Mouse (Mus musculus): ENCODE measurements at regions not wholly inside any gene's neighbourhood (a gene's known extent, or its start where the extent isn't known, plus 50 kb on each side); places are given as distances from the start of the nearest gene placed in this dataset.
A peak's percentile ranks its signal among the peaks of the same experiment; 100 is the strongest.

DNA sequence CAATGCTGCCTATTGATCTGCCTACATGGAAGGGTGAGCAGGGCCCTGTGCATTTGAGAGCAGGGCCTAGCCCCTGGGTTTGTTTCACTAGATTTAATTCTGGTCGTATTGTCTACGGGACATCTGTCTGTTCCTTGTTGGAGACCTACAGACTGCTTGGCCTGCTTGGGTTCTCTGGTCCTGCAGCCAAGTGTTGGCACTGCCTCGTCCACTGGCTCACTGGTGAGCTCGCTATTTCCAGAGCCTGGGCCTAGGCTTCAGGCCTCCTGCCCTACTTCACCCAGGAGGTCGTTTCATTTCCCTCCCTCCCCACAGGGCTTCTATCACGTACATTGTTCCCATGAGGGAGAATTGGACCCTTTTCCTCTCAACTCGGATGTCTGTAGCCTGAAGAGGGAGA is 62.2 kb upstream of the Blcap start:
- DNase-seq = no peak

DNA sequence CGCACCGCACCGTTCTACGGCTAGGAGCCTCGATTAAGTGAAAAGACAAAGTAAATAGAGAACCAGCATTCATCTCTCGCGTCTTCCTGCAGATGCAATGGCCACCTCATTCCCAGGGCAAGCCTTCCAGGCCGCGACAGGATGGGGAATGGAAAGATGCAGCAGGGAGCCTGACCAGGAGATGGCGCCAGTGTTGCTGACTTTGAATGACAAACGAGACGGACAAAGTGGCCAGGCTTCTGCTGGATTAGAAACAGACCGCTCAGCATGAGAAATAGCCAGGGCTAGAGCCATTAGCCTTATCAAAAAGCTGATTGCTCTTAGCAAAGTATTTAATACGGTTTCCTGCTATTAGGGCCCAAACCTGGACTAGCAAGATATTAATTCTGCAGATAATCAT is 64.6 kb upstream of the Blcap start:
- DNase-seq = peak; percentile 85 to 96

DNA sequence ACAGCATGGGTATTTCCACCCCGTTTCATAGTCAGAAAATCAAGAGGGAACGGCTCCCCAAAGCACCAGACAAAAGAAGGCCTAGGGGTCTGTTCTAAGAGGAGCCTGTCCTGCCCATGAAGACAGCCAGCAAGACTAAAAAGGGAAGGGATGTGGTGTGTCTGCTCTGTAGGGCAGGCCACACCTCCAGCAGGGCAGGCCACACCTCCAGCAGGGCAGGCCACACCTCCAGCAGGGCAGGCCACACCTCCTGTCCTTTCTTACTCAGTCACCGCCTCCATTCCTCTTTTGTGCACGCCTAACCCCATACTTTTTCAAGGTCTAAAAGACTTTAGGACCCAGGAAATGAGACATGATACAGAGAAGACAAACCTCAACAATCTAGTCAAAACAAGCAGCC is 69.8 kb upstream of the Blcap start:
- DNase-seq = no peak

DNA sequence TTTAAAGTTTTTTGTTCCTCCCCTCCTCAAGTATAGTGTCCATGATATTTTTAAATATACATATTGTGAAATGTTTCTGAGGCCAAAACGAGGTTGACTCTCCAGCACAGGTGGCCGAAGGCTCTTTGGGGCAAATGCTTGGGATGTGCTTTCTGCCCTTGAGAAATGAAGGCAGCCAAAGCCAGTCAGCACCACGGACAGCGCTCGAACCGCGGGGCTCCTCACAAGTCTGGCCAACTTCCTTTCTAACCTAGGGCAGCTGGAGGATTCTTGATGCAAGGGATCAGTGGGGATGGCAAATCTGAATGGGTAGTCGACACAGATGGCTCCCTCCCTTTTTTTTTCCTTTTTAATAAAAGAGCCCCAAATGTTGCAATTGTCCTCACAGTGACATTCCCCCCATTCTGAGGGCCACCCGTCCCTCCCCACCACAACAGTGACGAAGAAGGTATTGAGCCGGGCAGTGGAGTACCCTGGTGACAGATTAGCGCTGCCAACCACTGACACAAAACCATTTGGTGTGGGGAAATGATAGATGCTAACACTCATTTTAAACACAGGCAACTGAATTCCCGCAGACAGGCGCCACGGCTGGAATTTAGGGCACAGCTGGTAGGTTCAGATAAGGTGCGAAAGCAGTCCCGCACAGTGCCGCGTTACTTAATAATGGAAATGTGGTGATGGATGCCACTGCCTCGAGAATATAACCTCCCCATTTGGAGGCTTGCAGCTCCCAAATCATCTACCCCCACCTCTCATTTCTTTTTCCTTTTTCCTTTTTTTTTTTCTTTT is 73.4 kb upstream of the Ctnnbl1 start:
- DNase-seq = peak; percentile 56 to 71

DNA sequence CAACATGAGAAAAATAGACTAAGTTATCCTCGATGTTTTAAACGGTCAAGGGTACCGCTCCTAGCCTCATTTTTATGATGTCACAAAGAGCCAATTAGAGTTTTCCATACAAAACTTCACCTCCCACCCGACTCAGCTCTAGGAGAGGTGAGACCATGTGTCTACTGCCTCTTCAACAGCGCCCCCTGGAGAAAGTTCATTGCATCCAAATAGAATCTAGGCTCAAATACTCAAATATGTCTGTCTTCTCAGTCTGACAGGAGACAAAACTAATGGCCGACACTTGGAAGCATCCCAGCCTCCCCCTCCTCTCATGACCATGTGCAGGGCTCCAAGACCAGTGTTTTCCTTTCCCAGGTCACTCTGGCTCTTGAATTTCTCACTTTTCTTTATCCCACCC is 72.7 kb upstream of the Ctnnbl1 start:
- no peak for DNase-seq

DNA sequence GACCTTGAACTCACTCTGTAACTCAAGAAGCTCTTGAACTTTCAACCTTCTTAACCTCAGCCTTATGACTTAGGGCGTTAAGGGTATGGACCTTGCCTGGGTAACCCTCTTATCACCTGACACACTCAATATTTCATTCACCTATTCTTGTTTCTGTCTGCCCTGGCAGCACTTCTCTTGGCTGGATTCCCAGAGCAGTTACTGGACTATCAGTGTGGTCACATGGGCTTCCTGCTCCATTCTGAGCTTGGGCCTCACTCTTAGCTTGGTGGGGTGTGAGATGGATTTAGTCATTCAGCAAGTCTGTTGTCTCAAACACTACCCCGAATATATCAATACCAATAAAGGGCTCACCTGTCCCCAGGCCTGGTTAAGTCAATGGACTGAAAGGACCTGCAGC is 67.0 kb upstream of the Ctnnbl1 start:
- no peak for DNase-seq

DNA sequence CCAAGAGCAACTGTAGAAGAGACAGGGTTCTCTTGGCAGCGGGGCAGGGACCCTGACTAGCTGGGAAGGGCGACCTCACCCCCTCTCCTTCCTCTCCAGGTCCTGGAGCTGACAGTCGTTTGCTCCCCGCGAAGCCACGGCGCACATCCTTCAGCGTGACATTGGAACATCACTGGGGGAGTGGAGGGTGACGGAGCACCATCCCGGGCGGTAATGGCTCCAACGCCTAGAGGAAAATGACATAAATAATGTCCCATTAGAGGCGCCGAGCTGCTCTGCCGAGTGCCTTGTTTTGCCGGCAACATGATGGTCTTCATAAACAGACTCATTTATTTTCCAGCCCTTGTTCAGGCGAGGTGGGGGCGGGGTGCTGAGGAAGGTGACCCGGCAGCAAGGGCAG is 62.3 kb upstream of the Ctnnbl1 start:
- DNase-seq = no peak

DNA sequence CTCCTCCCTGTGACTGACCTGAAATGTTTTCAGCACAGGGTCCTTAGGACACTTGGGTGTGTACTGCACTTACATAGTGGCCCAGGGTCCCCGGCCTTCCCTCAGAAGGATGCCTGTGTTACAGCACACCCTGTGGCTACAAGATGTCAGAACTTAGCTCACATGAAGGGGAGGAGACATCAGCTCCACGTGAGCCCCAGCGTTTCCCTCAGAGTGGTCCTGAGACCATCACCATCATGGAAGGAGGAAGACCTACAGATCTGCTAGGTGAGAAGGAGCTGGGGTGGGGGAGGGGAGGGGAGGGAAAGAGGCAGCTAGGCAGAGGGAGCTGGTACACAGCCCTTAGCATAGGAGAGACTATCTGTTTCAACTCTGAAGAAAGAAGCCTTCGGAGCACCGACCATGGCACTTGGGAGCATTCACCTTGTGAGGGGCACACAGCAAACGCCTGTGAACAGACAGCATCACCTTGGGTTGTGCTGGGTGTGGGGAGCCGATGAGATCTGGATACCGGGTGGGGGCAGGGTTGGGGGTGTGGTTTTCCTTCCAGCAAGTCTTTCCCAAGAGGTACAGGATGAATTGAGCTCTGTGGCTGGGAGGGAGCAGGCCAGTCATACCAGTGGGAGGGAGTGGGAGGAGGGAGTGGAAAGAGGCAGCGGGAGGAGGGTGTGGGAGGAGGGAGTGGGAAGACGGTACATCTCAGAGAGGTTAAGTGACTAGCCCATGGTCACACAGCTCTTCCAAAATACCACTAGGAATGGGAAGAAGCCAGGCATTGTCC is 60.6 kb upstream of the Ctnnbl1 start:
- DNase-seq = peak in 1 of 2 experiments; percentile 3

DNA sequence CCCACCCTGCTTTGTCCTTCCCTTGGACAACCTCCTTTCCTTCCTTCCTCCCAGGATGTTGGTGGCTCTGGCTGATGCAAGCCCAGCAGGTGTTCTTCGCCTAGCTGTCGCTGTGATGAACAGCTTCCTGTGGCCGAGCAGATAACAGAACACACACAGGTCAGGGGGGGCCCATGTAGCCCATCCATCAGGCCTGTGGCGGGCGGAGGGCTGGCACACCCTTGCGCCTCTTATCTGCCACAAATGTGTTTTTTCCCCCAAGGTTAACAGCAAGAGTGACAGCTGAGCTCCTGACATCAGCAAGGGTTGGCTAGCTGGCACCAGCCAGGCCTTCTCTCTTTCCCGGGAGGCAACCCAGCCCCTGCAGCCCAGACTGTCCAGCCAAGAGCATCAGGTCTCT is 59.9 kb upstream of the Ctnnbl1 start:
- peak; percentile 41 to 82 for DNase-seq

DNA sequence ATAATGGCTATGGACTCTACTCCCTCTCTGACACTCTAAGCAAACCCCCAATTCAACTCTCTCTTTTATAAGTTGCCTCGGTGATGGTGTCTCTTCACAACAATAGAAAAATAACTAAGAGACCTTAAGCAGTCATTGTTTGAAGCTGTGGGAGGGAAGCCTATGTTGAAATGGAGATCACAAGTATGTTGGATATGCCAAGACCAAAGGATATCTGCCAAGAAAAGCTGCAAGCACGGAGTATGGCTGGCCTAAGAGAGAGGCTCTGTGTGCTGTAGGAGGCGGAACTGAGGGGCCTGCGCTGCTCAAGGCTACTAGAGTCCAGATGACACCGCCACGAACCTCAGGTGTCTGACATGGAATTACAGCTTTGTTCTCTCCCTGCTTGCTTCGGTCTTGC is 55.3 kb upstream of the Ctnnbl1 start:
- DNase-seq = no peak
